Mouse (Mus musculus): ENCODE measurements around the gene Vars.
A peak's percentile ranks its signal among the peaks of the same experiment; 100 is the strongest.

The Vars gene

DNA sequence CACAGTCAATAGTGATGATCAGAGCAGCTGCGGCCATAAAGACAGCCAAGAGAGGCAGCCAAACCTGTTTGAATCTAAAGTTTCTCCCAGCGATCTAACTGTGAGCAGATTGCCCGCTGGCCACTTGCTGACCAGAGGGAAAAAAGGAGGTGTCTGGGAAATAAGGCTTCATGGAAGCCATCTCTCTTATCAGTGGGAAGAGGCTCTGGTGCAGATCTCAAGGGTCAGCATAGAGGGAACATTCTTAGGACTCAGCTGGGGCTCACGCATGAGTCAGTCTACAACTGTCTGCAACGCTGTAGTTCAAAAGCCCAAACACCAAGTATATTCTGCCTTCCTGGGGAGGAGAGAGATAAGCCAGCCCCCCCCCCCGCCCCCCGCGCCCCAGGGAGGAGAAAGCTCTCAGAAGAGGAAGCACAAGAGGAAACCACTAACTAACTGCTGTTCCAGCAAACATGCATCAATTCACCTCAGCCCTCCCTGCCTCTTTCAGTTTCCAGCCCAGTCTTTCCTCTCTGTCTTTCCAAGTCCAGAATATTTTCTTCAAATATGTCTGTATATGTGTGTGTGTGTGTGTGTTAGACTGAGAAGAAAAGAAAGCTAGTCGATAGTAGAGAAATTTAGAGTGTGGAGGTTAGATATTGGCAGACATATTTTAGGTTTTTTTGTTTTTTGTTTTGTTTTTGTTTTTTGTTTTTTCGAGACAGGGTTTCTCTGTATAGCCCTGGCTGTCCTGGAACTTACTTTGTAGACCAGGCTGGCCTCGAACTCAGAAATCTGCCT is 47.6 kb downstream of the Vars start:
- DNase-seq (ENCODE audit: low read depth), result peak; percentile 75

DNA sequence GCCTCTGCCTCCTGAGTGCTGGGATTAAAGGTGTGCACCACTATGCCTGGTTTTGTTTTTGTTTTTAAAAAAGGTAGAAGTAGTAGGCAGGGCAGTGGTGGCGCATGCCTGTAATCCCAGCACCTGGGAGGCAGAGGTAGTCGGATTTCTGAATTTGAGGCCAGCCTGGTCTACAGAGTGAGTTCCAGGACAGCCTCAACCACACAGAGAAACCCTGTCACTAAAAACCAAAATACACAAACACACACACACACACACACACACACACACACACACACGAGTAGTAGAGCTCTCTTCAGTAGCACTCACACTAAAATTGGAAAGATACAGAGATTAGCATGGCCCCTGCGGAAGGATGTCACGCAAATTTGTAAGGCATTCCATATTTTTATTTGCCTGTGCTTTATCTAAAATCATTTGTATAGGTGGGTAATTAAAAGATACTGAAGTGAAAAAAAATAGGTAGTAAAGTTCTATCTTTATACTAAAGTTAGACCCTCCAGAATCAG is 48.2 kb downstream of the Vars start:
- DNase-seq (ENCODE audit: low read depth), result peak; percentile 31

DNA sequence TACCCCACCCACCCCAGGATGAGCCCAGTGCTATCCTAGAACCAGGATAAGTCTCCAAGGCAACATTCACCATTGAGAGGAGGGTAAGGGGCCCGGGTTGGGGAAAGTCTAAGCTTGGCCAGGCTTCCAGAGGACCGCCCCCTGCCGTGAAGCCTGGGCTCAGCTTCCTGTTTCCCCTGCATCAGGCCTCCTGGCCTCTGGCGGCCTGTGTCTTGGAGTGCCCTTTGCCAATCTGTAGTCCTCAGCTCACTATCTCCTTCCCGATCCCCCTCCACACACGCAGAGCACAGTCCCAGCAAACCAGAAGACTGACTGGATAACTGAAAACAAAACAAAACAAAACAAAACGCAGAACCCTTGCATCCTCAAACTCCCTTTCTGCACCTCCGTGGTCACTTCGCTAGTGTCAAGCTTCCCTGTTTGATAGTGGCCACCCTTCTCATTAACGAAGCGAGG is 48.8 kb downstream of the Vars start, which contains the start of gene Clic1:
Gene Clic1 (plus strand): TSS at position 406 of the 456 bp plus-strand sequence.
- DNase-seq (ENCODE audit: low read depth), result peak; percentile 53

DNA sequence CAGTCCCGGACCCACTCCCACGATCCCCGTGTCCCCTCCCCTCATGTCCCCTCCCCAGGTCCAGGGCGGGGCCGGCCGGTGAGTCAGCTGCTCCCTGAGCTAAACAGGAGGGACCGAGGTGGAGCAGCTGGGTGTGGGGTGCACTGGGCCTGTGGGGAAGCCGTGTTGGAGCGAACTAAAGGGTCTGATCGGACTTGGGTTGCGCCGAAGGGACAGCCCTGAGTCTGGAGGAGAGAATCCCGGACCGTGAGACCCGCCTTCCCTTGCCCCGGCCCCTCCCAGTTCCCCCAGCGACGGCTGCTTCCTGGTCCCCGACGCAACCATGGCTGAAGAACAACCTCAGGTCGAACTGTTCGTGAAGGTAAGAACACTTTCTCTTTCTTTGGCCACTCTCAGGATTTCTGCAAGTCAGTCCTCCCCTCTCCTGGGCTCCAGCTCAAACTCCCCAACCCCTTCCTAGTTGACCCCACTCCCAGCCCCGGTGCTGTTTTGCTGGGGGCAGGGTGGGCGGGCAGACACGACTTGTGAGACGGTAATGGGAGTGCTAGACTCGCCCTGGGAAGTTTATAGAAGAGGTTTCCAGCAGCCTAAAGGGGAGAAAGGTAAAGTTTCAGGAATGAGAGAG is 49.5 kb downstream of the Vars start:
- DNase-seq (ENCODE audit: low read depth), result peak; percentile 70

DNA sequence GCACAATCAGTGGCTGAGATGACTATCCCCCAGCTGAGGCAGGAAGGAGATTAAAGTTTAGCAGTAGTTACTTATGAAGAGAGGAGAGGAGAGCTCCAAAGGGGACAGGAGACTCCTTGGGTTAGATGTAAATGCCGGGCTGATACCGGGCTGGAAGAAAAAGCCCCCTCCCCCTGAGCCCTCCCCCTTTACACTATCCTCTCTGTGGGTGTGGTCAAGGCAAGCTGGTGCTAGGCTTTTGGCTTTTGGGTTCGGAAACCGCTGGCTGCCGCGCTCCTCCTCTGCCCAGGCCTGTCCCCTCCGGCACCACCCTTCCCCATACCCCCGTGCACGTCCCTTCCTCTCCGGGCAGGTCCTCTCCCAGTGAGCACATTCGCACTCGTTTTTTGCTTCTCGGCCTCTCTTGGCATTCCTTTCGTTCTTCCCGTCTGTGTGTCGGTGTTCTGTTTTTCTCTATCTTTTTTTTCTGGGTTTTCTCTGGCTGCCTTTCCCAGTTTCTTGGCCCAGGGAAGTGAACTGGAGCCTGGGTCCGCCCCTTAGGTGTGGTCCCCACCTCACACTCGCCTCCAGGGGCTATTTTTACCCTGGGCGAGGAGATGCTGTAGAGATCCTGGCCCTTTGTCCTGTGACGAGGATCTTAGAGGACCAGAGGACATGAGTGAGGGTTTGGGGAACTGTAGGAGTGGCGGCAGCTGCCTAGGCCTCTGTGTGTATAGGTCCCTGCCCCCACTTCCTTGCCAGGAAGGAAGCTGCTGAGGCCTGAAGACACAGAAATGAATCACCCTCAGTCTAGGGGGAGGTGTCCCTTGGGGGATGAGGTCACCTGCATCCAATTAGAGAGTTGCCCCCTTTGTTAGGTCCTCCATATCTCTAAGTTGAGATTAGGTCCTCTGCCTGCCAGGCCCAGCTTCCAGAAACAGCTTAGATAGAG is 50.6 kb downstream of the Vars start:
- peak; percentile 80 for DNase-seq (ENCODE audit: low read depth)

DNA sequence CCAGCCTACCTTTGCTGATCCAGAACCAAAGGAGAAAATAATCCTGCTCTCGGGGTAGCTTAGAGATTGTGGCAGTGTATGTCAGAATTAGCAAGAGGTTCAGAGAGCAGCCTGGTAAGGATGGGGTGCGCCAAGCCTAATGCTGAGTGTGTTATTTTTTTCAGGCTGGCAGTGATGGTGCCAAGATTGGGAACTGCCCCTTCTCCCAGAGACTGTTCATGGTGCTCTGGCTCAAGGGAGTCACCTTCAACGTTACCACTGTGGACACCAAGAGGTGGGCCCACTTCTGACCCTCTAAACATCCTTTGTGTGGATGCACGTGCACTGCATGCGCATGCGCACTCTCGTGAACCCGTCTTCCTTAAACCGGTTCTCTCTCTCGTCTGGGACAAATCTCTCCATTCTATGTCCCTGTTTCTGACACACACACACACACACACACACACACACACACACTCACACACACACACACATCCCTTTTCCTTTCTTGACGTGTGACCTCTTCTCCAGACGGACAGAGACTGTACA is 51.5 kb downstream of the Vars start:
- DNase-seq (ENCODE audit: low read depth), result no peak

DNA sequence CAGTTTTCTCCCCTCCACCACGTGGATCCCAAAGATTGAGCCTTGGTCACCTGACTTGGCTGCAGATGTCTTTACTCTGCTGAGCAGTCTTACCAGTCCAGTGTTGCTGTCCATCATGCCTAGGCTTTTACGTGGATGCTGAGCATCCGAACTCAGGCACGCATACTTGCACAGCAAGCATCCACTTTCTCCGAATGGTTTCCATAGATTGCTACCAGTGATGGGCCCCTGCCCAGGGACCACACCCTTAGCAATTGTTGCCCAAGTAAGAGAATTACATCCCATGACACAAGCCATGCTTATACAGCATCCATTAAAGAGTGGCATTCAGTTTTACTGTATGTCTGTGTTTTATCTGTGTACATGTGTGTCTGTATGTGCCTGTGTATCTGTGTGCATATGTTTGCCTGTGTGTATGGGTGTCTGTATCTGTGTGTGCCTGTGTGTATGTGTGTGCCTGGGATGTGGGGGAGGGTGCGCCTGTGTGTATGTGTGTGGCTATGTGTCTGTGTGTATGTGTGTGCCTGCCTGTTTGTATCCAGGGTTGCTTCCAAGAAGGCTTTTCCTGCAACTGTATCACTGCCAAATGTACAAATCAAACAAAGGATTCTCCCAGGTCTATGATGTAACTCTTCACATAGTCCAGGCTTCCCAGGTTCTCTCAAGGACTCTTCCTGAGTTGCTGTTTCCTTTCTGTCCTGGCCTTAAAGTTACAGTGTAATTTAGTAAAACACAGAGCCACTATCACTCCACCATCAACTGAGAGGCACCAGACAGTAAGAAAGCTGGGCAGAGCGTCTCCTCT is 55.1 kb downstream of the Vars start:
- no peak for DNase-seq (ENCODE audit: low read depth)

DNA sequence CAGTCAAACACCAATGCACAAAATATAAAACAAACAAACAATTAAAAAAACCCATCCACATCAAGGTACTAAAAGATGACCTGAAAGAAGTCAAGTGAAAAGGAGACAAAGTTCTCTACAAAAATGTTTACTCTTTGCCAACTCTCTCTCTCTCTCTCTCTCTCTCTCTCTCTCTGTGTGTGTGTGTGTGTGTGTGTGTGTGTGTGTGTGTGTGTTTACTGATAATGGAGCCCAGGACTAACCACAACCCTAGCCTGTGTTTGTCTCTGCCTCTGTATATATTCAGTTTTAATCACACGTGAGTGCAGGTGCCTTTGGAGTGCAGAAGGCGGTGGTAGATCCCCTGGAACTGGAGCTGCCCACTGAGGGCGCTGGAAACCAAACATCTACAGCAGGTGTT is 56.3 kb downstream of the Vars start:
- no peak for DNase-seq (ENCODE audit: low read depth)

DNA sequence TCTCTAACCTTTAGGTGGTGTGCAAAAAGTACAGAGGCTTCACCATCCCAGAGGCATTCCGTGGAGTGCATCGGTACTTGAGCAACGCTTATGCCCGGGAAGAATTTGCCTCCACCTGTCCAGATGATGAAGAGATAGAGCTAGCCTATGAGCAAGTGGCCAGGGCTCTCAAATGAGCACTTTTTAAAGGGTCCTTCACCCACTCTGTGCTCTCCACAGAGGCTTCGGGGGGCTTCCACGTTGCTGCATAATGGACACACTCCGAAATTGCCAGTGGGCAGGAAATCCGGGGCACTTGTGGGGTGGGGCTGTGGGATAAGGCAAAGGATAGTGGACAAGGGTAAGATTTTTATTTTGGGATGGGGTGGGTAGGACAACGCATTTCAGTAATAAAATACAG is 57.5 kb downstream of the Vars start:
- DNase-seq (ENCODE audit: low read depth), result no peak

DNA sequence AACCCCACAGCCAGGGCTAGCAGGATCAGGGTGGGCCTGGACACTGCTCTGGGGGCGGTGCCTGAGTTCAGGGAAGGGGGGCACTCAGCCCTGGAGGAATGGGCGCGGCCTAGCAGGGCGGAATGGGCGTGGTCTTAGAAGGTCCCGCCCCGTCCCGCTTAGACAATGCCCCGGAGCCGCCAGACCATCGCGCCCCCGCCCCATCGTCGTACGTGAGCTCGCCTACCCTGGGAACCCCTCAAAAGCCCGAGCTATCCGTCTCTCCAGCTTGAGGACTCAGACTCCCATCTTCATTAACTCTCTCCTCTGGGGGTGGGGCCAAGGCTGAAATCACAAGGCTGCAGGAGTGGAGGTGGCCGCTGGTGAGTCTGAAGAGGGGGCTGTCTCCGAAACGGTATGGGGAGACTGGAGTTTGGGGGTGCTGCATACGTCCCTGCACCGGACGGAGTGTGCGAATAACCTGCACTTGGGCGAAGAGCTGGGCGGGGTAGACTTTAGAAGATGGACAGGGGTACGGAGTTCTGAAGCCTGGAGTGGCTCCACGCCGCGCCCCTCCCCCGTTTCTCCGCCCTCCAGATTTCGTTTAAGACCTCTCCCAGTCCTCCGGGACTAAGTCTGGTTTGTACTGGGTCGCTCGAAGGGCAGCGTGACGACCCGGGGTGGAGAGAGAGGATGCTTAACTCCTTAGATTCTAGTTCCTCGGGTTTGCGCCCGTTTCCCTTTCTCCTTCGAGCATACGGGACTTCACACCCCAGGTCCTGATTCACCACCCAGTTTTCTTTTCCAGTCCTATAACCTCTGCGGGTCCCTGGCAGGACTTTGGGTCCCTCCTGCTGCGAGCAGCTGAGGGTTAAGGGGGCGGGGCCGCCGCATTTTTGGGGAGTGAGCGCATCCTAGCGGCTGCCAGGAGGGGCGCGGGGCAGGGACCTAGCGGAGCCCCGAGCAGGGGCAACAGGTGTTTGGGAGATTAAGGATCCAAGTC is 58.4 kb downstream of the Vars start, which contains the start of gene Ddah2:
Gene Ddah2 (plus strand): TSS at position 125 of the 982 bp plus-strand sequence.
- peak; percentile 90 for DNase-seq (ENCODE audit: low read depth)

DNA sequence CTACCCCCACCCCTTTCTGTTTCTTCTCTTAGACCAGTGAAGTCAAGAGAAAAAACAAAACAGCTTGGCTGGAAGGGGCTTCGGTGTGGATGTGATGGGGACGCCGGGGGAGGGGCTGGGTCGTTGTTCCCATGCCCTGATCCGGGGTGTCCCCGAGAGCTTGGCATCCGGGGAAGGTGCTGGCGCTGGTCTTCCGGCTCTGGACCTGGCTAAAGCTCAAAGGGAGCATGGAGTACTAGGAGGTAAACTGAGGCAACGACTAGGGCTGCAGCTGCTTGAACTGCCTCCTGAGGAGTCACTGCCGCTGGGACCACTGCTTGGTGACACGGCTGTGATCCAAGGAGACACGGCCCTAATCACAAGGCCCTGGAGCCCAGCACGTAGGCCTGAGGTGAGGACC is 59.3 kb downstream of the Vars start:
- no peak for DNase-seq (ENCODE audit: low read depth)

DNA sequence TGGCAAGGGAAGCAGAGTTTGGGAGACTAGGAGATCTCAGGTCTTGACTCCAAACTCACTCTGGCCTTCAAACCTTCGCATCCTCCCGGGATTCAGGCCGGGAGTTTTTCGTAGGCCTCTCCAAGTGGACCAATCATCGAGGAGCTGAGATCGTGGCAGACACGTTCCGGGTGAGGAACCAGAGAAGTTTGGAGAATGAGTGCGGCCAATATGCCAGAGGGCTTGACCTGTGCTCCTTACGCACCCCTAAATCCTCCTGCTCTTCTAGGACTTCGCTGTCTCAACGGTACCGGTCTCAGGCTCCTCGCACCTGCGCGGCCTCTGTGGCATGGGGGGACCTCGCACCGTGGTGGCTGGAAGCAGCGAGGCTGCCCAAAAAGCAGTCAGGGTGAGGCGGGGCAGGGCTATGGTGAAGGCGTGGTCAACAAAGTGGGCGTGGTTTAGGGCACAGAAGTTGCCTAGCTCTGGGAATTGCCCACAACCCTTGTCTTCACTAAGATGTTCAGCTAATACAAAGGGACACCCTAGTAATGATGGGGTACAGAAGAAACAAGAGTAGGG is 60.0 kb downstream of the Vars start:
- no peak for DNase-seq (ENCODE audit: low read depth)

DNA sequence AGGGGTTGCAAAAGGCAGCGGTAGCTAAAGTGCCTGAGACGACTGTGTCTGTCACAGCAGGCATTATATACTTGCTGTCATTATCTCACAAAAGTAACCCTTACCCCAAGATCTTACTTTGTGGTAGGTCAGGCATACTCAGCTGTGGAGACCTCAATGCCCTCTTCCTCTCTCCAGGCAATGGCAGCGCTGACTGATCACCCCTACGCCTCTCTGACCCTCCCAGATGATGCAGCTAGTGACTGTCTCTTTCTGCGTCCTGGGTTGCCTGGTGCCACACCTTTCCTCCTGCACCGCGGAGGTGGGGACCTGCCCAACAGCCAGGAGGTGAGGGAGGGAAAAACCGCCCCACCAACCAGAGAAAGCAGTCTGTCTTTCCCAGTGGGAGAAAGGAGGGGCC is 60.5 kb downstream of the Vars start:
- DNase-seq (ENCODE audit: low read depth), result no peak

DNA sequence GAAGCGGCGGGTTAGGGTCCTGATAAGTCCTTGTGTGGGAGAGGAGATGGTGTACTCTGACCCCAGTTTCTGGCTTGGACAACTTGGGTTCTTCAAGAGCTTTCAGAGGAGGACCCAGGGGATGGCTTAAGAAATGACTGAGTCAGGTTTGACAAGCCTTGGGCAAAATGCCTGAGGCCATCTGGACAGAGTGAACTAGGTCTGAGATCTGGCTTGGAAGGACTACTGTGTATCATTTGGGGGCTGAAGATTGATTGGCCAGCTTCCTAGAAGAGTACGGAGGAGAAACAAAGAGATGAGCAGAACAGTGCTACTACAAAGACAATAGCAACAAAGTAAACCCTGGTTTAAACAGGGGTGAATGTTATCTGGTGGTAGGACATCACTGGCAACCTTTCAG is 62.7 kb downstream of the Vars start:
- no peak for DNase-seq (ENCODE audit: low read depth)

DNA sequence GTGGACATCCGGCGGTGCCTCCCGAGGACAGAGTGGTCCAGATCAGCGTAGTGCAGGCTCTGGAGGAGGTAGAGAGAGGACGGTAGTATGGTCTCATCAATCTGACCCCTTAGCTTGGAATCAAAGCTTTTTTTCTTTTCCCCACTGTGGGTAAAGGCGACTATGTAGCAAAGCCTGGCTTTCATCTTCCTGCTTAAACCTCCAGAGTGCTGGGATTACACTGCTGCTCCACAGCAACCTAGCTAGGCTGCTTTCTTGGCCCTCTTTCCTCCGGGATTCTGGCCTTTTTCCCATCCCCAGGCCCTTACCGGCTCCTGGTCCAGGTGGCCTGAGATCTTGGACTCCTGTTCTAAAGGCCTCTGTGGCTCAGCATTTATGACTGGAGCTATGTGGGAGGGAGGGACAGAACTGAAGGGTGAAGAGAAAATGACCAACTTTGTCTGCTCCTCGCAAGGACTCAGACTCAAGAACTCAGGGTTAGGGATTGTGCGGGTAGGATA is 63.6 kb downstream of the Vars start:
- DNase-seq (ENCODE audit: low read depth), result no peak

DNA sequence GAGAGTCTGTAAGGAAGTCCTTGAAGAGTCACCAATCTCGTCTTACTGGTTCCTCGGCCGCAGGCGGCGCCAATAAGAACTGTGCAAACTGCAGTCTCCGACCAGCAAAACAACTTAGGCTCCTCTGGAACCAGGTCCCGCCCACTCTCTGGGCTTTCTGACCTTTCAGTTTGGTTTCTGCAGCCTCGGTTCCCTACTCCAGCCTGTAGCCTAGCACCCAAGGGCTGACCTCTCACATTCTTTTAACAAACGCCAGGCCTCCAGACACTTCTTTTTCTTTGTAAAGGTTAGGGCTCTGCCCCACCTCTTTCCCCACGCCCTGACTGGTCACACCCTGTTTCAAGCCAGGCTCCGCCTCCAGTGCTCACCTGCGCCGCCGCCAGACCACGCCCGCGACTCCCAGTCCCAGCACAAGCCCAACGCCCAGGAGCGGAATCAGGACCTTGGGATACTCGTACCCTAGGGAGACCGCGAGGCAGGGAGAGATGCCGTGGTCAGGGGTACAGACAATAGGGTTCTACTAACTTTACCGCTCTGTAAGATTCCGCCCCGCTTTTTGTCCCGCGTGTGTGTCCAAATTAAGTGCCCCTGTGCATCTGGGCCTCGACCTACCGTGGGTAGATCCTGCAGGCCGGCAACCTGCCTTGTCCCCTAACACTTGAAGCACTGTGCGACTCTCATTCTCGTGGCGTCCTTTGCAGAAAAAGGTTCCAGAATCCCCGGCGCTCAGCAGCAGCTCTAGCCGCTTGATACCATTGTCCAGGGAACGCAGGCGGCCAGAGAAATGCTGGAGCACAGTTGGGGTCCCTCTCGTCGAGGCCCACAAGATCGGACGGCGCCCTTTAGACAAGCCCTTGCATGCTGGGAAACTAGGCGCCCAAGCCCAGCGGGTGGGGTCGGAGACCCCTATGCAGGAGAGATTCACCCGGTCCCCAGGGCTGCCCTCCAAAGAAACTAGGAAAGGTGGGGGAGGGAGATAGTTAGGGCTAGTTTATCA is 64.5 kb downstream of the Vars start, which contains the start of gene Ly6g6c:
Gene Ly6g6c (plus strand): TSS at position 438 of the 997 bp plus-strand sequence.
- peak; percentile 54 for DNase-seq (ENCODE audit: low read depth)

All from naive thymus-derived CD4-positive, alpha-beta T cell, adult 2 months (primary cell).